Mouse (Mus musculus): ENCODE data around the gene Tmem201.

DNA sequence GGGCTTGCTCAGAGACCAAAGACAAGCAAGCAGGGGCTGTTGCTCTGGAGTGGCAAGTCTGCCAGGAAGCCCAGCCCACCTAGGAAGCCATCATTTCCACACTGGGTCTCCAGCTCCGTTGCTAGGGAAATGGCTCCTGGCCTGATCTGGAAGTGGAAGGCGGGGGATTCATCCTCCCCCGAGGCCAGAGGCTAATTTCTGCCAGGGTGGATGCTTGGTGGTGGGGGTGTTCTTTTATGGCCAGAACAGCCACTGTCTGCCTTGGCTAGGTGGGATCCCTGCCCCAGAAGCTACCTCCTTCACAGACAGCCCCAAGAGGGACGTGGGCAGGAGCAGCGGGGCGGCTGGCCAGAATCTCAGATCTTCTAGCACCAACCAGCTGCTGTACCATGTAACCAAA is 4.1 kb downstream of the Tmem201 start:
- TF ChIP-seq CTCF (IDR thresholded peaks at IDR 0.05; ENCODE audit: control insufficient read depth, insufficient read depth, insufficient read length) (no peak), CEBPB (IDR thresholded peaks at IDR 0.05; ENCODE audit: low read depth) (no peak)
